Mouse (Mus musculus): Measurements from ENCODE around the gene Fam169b.

GRCm38 (mm10) chr7:68279481-68279880, 5.8 kb downstream of the Fam169b start:
- TF ChIP-seq CTCF (IDR thresholded peaks at IDR 0.05; ENCODE audit: low read depth, low read length) (no peak), POLR2A (IDR thresholded peaks at IDR 0.05; ENCODE audit: extremely low read depth, insufficient read depth, low read length) (no peak)

Data from liver, adult 2 months (tissue).